Mouse (Mus musculus): Measurements from ENCODE around the gene Usp19.

DNA sequence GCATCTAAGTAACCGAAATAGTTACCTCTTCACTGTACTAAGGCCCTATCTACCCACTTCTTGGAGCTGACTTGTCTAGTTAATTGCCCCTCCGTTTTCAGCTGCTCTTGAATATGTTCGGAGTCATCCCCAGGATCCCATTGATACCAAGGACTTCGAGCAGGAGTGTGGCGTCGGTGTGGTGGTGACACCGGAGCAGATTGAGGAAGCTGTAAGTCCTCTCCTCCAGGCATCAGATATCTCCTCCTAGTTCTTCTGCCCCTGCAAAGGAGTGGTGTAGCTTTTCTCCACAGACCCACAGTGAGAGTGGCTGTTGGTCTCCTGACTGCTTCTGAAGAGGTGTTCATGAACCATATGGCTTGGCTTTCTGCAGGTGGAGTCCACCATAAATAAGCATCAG lies 18.4 kb downstream of the Usp19 start:
- no peak for TF ChIP-seq CTCF (IDR thresholded peaks at IDR 0.05; ENCODE audit: low read depth, low read length)
- no peak for TF ChIP-seq POLR2A (IDR thresholded peaks at IDR 0.05; ENCODE audit: extremely low read depth, insufficient read depth, low read length)

Measured in liver, adult 2 months (tissue).